Mouse (Mus musculus) heart, postnatal 0 days (tissue): Measurements from ENCODE around the gene Rps15a. TPM values are rescaled to one million over a fixed set of nuclear protein-coding genes. Genes with fewer than 3 reads are reported as not detected.

Experiments used
- ATAC-seq: fragments of 200-750 bp; cut with Nextera tagmentation; 2 replicates; pipeline ENCODE4 v1.8.0; 2017; ENCODE audit warnings: low read depth, moderate number of reproducible peaks, moderate library complexity; ENCODE audit not compliant: insufficient read depth
- DNase-seq: peaks from one replicate; pipeline ENCODE4 v3.0.0-alpha.2; 2016; ENCODE audit warnings: low spot score
- H3K27ac ChIP-seq: fragments of 300-500 bp; sonication (generic); 2 replicates; pipeline ENCODE4 v1.5.1; 2014; ENCODE audit warnings: low read depth, mild to moderate bottlenecking
- H3K27me3 ChIP-seq: fragments of 300-500 bp; sonication (generic); 2 replicates; pipeline ENCODE4 v1.6.1; 2014; ENCODE audit warnings: low read length, mixed read lengths; ENCODE audit not compliant: control insufficient read depth, insufficient read depth
- H3K36me3 ChIP-seq: fragments of 300-500 bp; sonication (generic); replicated peaks from 2 replicates; pipeline ENCODE4 v1.6.1; 2014; ENCODE audit warnings: low read length, mixed read lengths; ENCODE audit not compliant: control insufficient read depth, insufficient read depth
- H3K4me1 ChIP-seq: fragments of 300-500 bp; sonication (generic); 2 replicates; pipeline ENCODE4 v1.6.1; 2014; ENCODE audit warnings: antibody characterized with exemption; ENCODE audit not compliant: control insufficient read depth, insufficient read depth
- H3K4me2 ChIP-seq: fragments of 300-500 bp; sonication (generic); 2 replicates; pipeline ENCODE4 v1.6.1; 2014; ENCODE audit warnings: low read depth, mild to moderate bottlenecking, low read length, moderate library complexity
- H3K4me3 ChIP-seq: fragments of 300-500 bp; sonication (generic); 2 replicates; pipeline ENCODE4 v1.5.1; 2014; ENCODE audit warnings: low read depth, low read length
- H3K9ac ChIP-seq: fragments of 300-500 bp; sonication (generic); replicated peaks from 2 replicates; pipeline ENCODE4 v1.6.1; 2014; ENCODE audit warnings: low read depth, low read length, mixed read lengths
- H3K9me3 ChIP-seq: fragments of 300-500 bp; sonication (generic); replicated peaks from 2 replicates; pipeline ENCODE4 v1.6.1; 2016; ENCODE audit warnings: low read length; ENCODE audit not compliant: control insufficient read depth
- CTCF ChIP-seq: IDR thresholded peaks from 2 replicates; pipeline ENCODE4 v1.5.1; 2016; ENCODE audit warnings: antibody characterized with exemption, control low read depth, low read depth
- EP300 ChIP-seq: IDR thresholded peaks from 2 replicates; pipeline ENCODE4 v1.6.1; 2016; ENCODE audit warnings: antibody characterized with exemption, low read depth
- WGBS: fragments of 180-500 bp; shearing (Covaris S2); extraction: QIAGEN DNeasy Blood & Tissue Kit; methylation state at CpG from one replicate; pipeline ENCODE4 v1.1.7; 2014; 5-methylcytosine and 5-hydroxymethylcytosine counted together
- polyA plus RNA-seq: library from polyadenylated mRNA; unstranded; fragments of >200 nt; fragmentation: Nextera tagmentation; extraction: Ambion mirVana; gene quantifications from 2 replicates; pipeline ENCODE4 v1.2.1, GENCODE M21; 2015
- total RNA-seq: library from RNA; depleted of rRNA; stranded (reverse); fragments of >200 nt; gene quantifications from 2 replicates; pipeline ENCODE4 v1.2.3, GENCODE M21; 2014; ENCODE audit warnings: low replicate concordance

Gene Rps15a
- total and polyA plus RNA-seq, 2 experiments from 2014 or later = 397 to 413 TPM

GRCm38 (mm10) chr7:118115533-118115876 lies 483 bp downstream of the Rps15a start:
- Histone ChIP-seq H3K4me1 (peaks cover 37% of the 10 kb centered on the region), H3K27me3 (no peaks in the 10 kb centered on the region), H3K36me3 (peaks cover 70% of the 10 kb centered on the region), H3K4me3 (peak overlapping the region; percentile 70), H3K4me2 (peak overlapping the region; percentile 92), H3K9ac (peak overlapping the region; percentile 85), H3K27ac (peak overlapping the region; percentile 88), H3K9me3 (no peaks in the 10 kb centered on the region)
- no peak for TF ChIP-seq CTCF
- TF ChIP-seq EP300 = no peak
- DNase-seq (peak; percentile 59), ATAC-seq (peak; percentile 49; the same call in 1 of the 2 replicates)
- whole genome bisulfite sequencing = under 1% methylated on average over 20 of the region's 20 CpGs

- ATAC-seq (no peak), DNase-seq (no peak)
- H3K4me1 ChIP-seq = peaks cover 37% of the 10 kb centered on the region
- TF ChIP-seq EP300 = no peak
- no peak for TF ChIP-seq CTCF
- H3K9ac ChIP-seq = peak overlapping the region; percentile 85
- H3K4me3 ChIP-seq = peak overlapping the region; percentile 70
- peaks cover 70% of the 10 kb centered on the region for H3K36me3 ChIP-seq
- H3K27ac ChIP-seq = 0 out of 2 replicates have a peak overlapping the region, but pooled peaks have one; percentile 13
- H3K4me2 ChIP-seq = peak overlapping the region; percentile 92
- no peaks in the 10 kb centered on the region for H3K27me3 ChIP-seq
- WGBS = 60% methylated on average over 5 of the region's 5 CpGs
- H3K9me3 ChIP-seq = no peaks in the 10 kb centered on the region
Observed at GRCm38 (mm10) chr7:118113541-118114297, 2.3 kb downstream of the Rps15a start.

GRCm38 (mm10) chr7:118111128-118111527 lies 4.9 kb downstream of the Rps15a start:
- DNase-seq (no peak), ATAC-seq (no peak)
- Histone ChIP-seq H3K4me1 (peaks cover 37% of the 10 kb centered on the region), H3K9ac (no peak overlapping the region), H3K27me3 (no peaks in the 10 kb centered on the region), H3K27ac (no peak overlapping the region), H3K36me3 (peaks cover 87% of the 10 kb centered on the region), H3K4me3 (no peak overlapping the region), H3K9me3 (no peaks in the 10 kb centered on the region), H3K4me2 (peak overlapping the region; percentile 3; the same call in 1 of the 2 replicates)
- TF ChIP-seq CTCF = no peak
- TF ChIP-seq EP300 = no peak
- 57% methylated on average over 3 of the region's 3 CpGs for WGBS

GRCm38 (mm10) chr7:118107671-118108070 lies 8.3 kb downstream of the Rps15a start:
- H3K36me3 ChIP-seq = peaks cover 79% of the 10 kb centered on the region
- no peaks in the 10 kb centered on the region for H3K27me3 ChIP-seq
- no peak for ATAC-seq
- peaks cover 11% of the 10 kb centered on the region for H3K4me1 ChIP-seq
- DNase-seq = no peak
- H3K9me3 ChIP-seq = no peaks in the 10 kb centered on the region
- H3K4me3 ChIP-seq = no peak overlapping the region
- TF ChIP-seq EP300 (no peak), CTCF (no peak)
- 48% methylated on average over 1 of the region's 1 CpGs for WGBS
- H3K27ac ChIP-seq = no peak overlapping the region
- no peak overlapping the region for H3K4me2 ChIP-seq
- H3K9ac ChIP-seq = no peak overlapping the region

- ATAC-seq = no peak
- Histone ChIP-seq H3K4me1 (no peaks in the 10 kb centered on the region), H3K9me3 (no peaks in the 10 kb centered on the region), H3K36me3 (peaks cover 48% of the 10 kb centered on the region), H3K4me3 (no peak overlapping the region), H3K27ac (no peak overlapping the region), H3K9ac (no peak overlapping the region), H3K27me3 (no peaks in the 10 kb centered on the region), H3K4me2 (no peak overlapping the region)
- no peak for DNase-seq
- 78% methylated on average over 5 of the region's 5 CpGs for WGBS
- no peak for TF ChIP-seq EP300
- no peak for TF ChIP-seq CTCF
Observed at GRCm38 (mm10) chr7:118104458-118105052, 11.4 kb downstream of the Rps15a start.
